Mouse (Mus musculus) erythroblast, embryonic 14.5 days (primary cell): ENCODE results near the gene Dnajc7.

Experiments used
- GATA1 ChIP-seq: IDR thresholded peaks from 2 replicates; pipeline ENCODE4 v1.6.1; 2012; ENCODE audit warnings: low read length, inconsistent platforms, mixed read lengths
- TAL1 ChIP-seq: IDR thresholded peaks from 3 replicates; pipeline ENCODE4 v1.6.1; 2012; ENCODE audit warnings: low read length, inconsistent platforms, mixed read lengths

- TF ChIP-seq GATA1: no peak
- no peak for TF ChIP-seq TAL1
These were observed 2.5 kb downstream of the Dnajc7 start for GRCm38 (mm10) chr11:100617480-100617879.
